Mouse (Mus musculus): ENCODE measurements around the gene Pip4k2a.

GRCm38 (mm10) chr2:18807961-18808360 is 190.0 kb downstream of the Pip4k2a start:
- TF ChIP-seq GATA1 (IDR thresholded peaks at IDR 0.05; ENCODE audit: borderline replicate concordance, low read length) = no peak
- TF ChIP-seq CTCF (IDR thresholded peaks at IDR 0.05; ENCODE audit: low read depth, low read length) = no peak
- TF ChIP-seq TAL1 (conservative IDR thresholded peaks at IDR 0.05; ENCODE audit: low read depth, low read length) = no peak

Data from G1E (cell line).